Mouse (Mus musculus): ENCODE results near the gene Syt9.

The Syt9 gene

GRCm38 (mm10) chr7:107547872-107548271 lies 177.3 kb downstream of the Syt9 start:
- DNase-seq, result no peak

- DNase-seq, result no peak
Observed at GRCm38 (mm10) chr7:107553461-107553860, 182.9 kb downstream of the Syt9 start.

- DNase-seq, result peak; percentile 16
Observed at GRCm38 (mm10) chr7:107555906-107556305, 185.4 kb downstream of the Syt9 start.

GRCm38 (mm10) chr7:107560675-107561074 lies 190.1 kb downstream of the Syt9 start:
- no peak for DNase-seq

- DNase-seq, result no peak
Observed at GRCm38 (mm10) chr7:107561584-107561983, 191.1 kb downstream of the Syt9 start.

- no peak for DNase-seq
Observed at GRCm38 (mm10) chr7:107563727-107564126, 193.2 kb downstream of the Syt9 start.

GRCm38 (mm10) chr7:107567261-107567671 lies 196.7 kb downstream of the Syt9 start, which contains the start of gene Olfml1:
Gene Olfml1 (plus strand): TSS chr7:107567446.
- no peak for DNase-seq

GRCm38 (mm10) chr7:107567674-107568073 lies 197.1 kb downstream of the Syt9 start:
- DNase-seq, result no peak

GRCm38 (mm10) chr7:107568971-107569370 lies 198.4 kb downstream of the Syt9 start:
- peak; percentile 6 for DNase-seq

- DNase-seq, result no peak
Observed at GRCm38 (mm10) chr7:107573856-107574255, 203.3 kb downstream of the Syt9 start.

GRCm38 (mm10) chr7:107574276-107574675 lies 203.7 kb downstream of the Syt9 start:
- DNase-seq, result no peak

- DNase-seq, result no peak
Observed at GRCm38 (mm10) chr7:107592641-107593040, 222.1 kb downstream of the Syt9 start.

GRCm38 (mm10) chr7:107593904-107594303 lies 223.4 kb downstream of the Syt9 start:
- DNase-seq, result no peak

- peak; percentile 23 for DNase-seq
Observed at GRCm38 (mm10) chr7:107594325-107594856, 223.9 kb downstream of the Syt9 start.

- DNase-seq, result peak; percentile 61
Observed at GRCm38 (mm10) chr7:107594857-107595402, 224.4 kb downstream of the Syt9 start, which contains the start of gene Ppfibp2. Gene Ppfibp2 (plus strand): TSS chr7:107595207.

- DNase-seq, result no peak
Observed at GRCm38 (mm10) chr7:107595426-107595825, 224.9 kb downstream of the Syt9 start.

GRCm38 (mm10) chr7:107596753-107597152 lies 226.2 kb downstream of the Syt9 start:
- no peak for DNase-seq

- no peak for DNase-seq
Observed at GRCm38 (mm10) chr7:107597956-107598355, 227.4 kb downstream of the Syt9 start.

Data from cerebellum, adult 11 months (tissue).